Comparison of ENCODE assay signal across 8 mouse cellular contexts in genomic region chr2:33130141-33130525, GRCm38 (mm10). TPM values are rescaled to one million over a fixed set of nuclear protein-coding genes. Genes with fewer than 3 reads are reported as not detected.
DNase-seq lines count a peak whose midpoint lies in the region; ATAC-seq and TF ChIP-seq lines count a peak whose summit lies in the region.

No protein-coding gene starts in this region.

- TF ChIP-seq POLR2A in small intestine, adult 2 months (IDR thresholded peaks at IDR 0.05; ENCODE audit: low read depth, low read length): no peak

- no peak for TF ChIP-seq CTCF in small intestine, adult 2 months (IDR thresholded peaks at IDR 0.05; ENCODE audit: extremely low read depth, insufficient read length, insufficient replicate concordance, low read depth, low read length)

- no peak for DNase-seq in frontal cortex, postnatal 10 days (ENCODE audit: low spot score in 2 of 2)
- DNase-seq in urinary bladder, postnatal 10 days (ENCODE audit: low spot score): peak; percentile 19
- no peak for DNase-seq in urinary bladder, postnatal 14 days (ENCODE audit: low spot score)
- no peak for DNase-seq in limb, embryonic 10.5 days (ENCODE audit: low spot score)
- DNase-seq in adrenal gland, postnatal 36 days: no peak
- DNase-seq in left cerebral cortex, postnatal 10 days (ENCODE audit: extremely low spot score in 1 of 2, low spot score in 2 of 2): no peak

- peak overlapping the region; percentile 64 for H3K4me3 ChIP-seq in limb, embryonic 10.5 days
- H3K4me3 ChIP-seq in small intestine, adult 2 months (ENCODE audit: low read depth, low read length): peak overlapping the region; percentile 78

- H3K9me3 ChIP-seq in limb, embryonic 10.5 days (replicated peaks): no peaks in the 10 kb centered on the region

- H3K36me3 ChIP-seq in limb, embryonic 10.5 days: no peaks in the 10 kb centered on the region
- no peaks in the 10 kb centered on the region for H3K36me3 ChIP-seq in small intestine, adult 2 months (ENCODE audit: control insufficient read depth, insufficient read depth, low read length)

- peaks cover 47% of the 10 kb centered on the region for H3K27me3 ChIP-seq in limb, embryonic 10.5 days (ENCODE audit: low read depth, poor library complexity, severe bottlenecking)
- 0 out of 2 replicates have a peak, but pooled peaks cover 6% of the 10 kb centered on the region for H3K27me3 ChIP-seq in small intestine, adult 2 months (ENCODE audit: control insufficient read depth, insufficient read depth, low read length)

- H3K27ac ChIP-seq in limb, embryonic 10.5 days: peak overlapping the region; percentile 71
- no peak overlapping the region for H3K27ac ChIP-seq in small intestine, adult 2 months (ENCODE audit: insufficient read depth, low read depth, low read length)

- 0% methylated on average over 33 of the region's 33 CpGs for WGBS in limb, embryonic 10.5 days
- under 1% methylated on average over 33 of the region's 33 CpGs for WGBS in small intestine, adult 2 months

- peaks cover 34% of the 10 kb centered on the region for H3K4me1 ChIP-seq in limb, embryonic 10.5 days
- peaks cover 9% of the 10 kb centered on the region for H3K4me1 ChIP-seq in small intestine, adult 2 months (ENCODE audit: control insufficient read depth, insufficient read depth, insufficient read length, low read length)

- ATAC-seq in frontal cortex, adult (ENCODE audit: low TSS enrichment): peak; percentile 6

- intact Hi-C loops in left cerebral cortex, postnatal 10 days (cut with DNase I): no loop called here

RNA-seq across cellular contexts. Expression of gene Garnl3, which starts 1.3 kb away (rescaled TPM):
- 8.6 and 9.4 TPM in 2 replicates for polyA plus RNA-seq in limb, embryonic 10.5 days (2016; fragmentation: Nextera tagmentation; extraction: Ambion mirVana)
- polyA plus RNA-seq in small intestine, adult 2 months (2012; rRNA removed): 1.3 and 2.0 TPM in 2 replicates
- 10 to 100 TPM; 11.6 to 15.3 TPM for total RNA-seq in adrenal gland, postnatal 36 days (2021)
- 100 to 1,000 TPM; 183 TPM for total RNA-seq in left cerebral cortex, postnatal 10 days (2021)

Comparison
In these comparisons a context has a peak if more than half of its experiments do, and no peak if none do; other contexts are left out.
1. RNA of gene Garnl3, which starts 1.3 kb away (total RNA-seq): 183 TPM in left cerebral cortex, postnatal 10 days; 11.6 to 15.3 TPM in adrenal gland, postnatal 36 days; every median in the first group is over 10 times any median in the second.